Mouse (Mus musculus) intestine, embryonic 16.5 days (tissue): ENCODE results near the gene Tulp2. TPM values are rescaled to one million over a fixed set of nuclear protein-coding genes. Genes with fewer than 3 reads are reported as not detected.
"Not testable (repeated sequence)": the region's sequence is repeated elsewhere in the genome, so short reads cannot be mapped to it uniquely, and the experiment has no call there.

ENCODE experiments used
- ATAC-seq: fragments of 200-750 bp; cut with Nextera tagmentation; 2 replicates; pipeline ENCODE4 v1.8.0; 2017; ENCODE audit warnings: moderate TSS enrichment, moderate library complexity
- H3K27ac ChIP-seq: fragments of 300-500 bp; sonication (generic); 2 replicates; pipeline ENCODE4 v1.5.1; 2014; ENCODE audit warnings: mild to moderate bottlenecking, low read length
- H3K27me3 ChIP-seq: fragments of 300-500 bp; sonication (generic); replicated peaks from 2 replicates; pipeline ENCODE4 v1.6.1; 2014; ENCODE audit warnings: low read length, control low read depth, mixed read lengths; ENCODE audit not compliant: control insufficient read depth, insufficient read depth
- H3K36me3 ChIP-seq: fragments of 300-500 bp; sonication (generic); 2 replicates; pipeline ENCODE4 v1.6.1; 2014; ENCODE audit warnings: low read length, control low read depth; ENCODE audit not compliant: control insufficient read depth, insufficient read depth
- H3K4me1 ChIP-seq: fragments of 300-500 bp; sonication (generic); 2 replicates; pipeline ENCODE4 v1.6.1; 2014; ENCODE audit warnings: low read length, control low read depth, mixed read lengths; ENCODE audit not compliant: control insufficient read depth, insufficient read depth
- H3K4me2 ChIP-seq: fragments of 300-500 bp; sonication (generic); 2 replicates; pipeline ENCODE4 v1.6.1; 2014; ENCODE audit warnings: low read depth, low read length, control low read depth
- H3K4me3 ChIP-seq: fragments of 300-500 bp; sonication (generic); 2 replicates; pipeline ENCODE4 v1.5.1; 2014; ENCODE audit warnings: mild to moderate bottlenecking, low read length
- H3K9ac ChIP-seq: fragments of 300-500 bp; sonication (generic); 2 replicates; pipeline ENCODE4 v1.6.1; 2014; ENCODE audit warnings: low read depth, low read length
- H3K9me3 ChIP-seq: fragments of 300-500 bp; sonication (generic); 2 replicates; pipeline ENCODE4 v1.6.1; 2016; ENCODE audit warnings: low read length, control low read depth; ENCODE audit not compliant: control insufficient read depth
- WGBS: fragments of 180-500 bp; shearing (Covaris S2); extraction: QIAGEN DNeasy Blood & Tissue Kit; methylation state at CpG from one replicate; pipeline ENCODE4 v1.1.7; 2014; 5-methylcytosine and 5-hydroxymethylcytosine counted together
- polyA plus RNA-seq: library from polyadenylated mRNA; unstranded; fragments of >200 nt; fragmentation: Nextera tagmentation; extraction: Ambion mirVana; gene quantifications from 2 replicates; pipeline ENCODE4 v1.2.1, GENCODE M21; 2015

Gene Tulp2
- polyA plus RNA-seq, 1 experiment from 2014 or later, result 0.93 TPM

GRCm38 (mm10) chr7:45480310-45480709 is 1.4 kb upstream of the Tulp2 start:
- not testable (repeated sequence) for H3K27ac ChIP-seq, H3K4me3 ChIP-seq, H3K36me3 ChIP-seq, H3K4me2 ChIP-seq, ATAC-seq, H3K9me3 ChIP-seq, H3K27me3 ChIP-seq, H3K4me1 ChIP-seq, H3K9ac ChIP-seq
- WGBS, result 67% methylated on average over 3 of the region's 4 CpGs

- no peaks in the 10 kb centered on the region for H3K27me3 ChIP-seq
- no peaks in the 10 kb centered on the region for H3K4me1 ChIP-seq
- no peak overlapping the region for H3K4me2 ChIP-seq
- H3K4me3 ChIP-seq, result no peak overlapping the region
- WGBS, result 64% methylated on average over 1 of the region's 1 CpGs
- no peak overlapping the region for H3K27ac ChIP-seq
- no peaks in the 10 kb centered on the region for H3K36me3 ChIP-seq
- no peaks in the 10 kb centered on the region for H3K9me3 ChIP-seq
- no peak overlapping the region for H3K9ac ChIP-seq
- no peak for ATAC-seq
Measured at GRCm38 (mm10) chr7:45482166-45482565, 489 bp downstream of the Tulp2 start.

- not testable (repeated sequence) for H3K9me3 ChIP-seq, H3K36me3 ChIP-seq, H3K4me3 ChIP-seq, ATAC-seq, H3K27me3 ChIP-seq, H3K4me2 ChIP-seq, H3K27ac ChIP-seq, H3K9ac ChIP-seq
- WGBS, result 93% methylated on average over 5 of the region's 5 CpGs
- H3K4me1 ChIP-seq, result peaks cover 12% of the 10 kb centered on the region; the same call in 1 of the 2 replicates
Measured at GRCm38 (mm10) chr7:45484985-45485384, 3.3 kb downstream of the Tulp2 start.

- ATAC-seq, result no peak
- Histone ChIP-seq H3K36me3 (no peaks in the 10 kb centered on the region), H3K27ac (no peak overlapping the region), H3K27me3 (no peaks in the 10 kb centered on the region), H3K4me2 (no peak overlapping the region), H3K4me3 (no peak overlapping the region), H3K9ac (no peak overlapping the region), H3K4me1 (peaks cover 16% of the 10 kb centered on the region), H3K9me3 (no peaks in the 10 kb centered on the region)
- WGBS, result 61% methylated on average over 7 of the region's 7 CpGs
Measured at GRCm38 (mm10) chr7:45486158-45486557, 4.5 kb downstream of the Tulp2 start.

- 85% methylated on average over 12 of the region's 12 CpGs for WGBS
- no peak within 1 kb of the TSS for H3K27ac ChIP-seq
- H3K4me3 ChIP-seq, result no peak within 1 kb of the TSS
- no peaks in the 10 kb centered on the region for H3K36me3 ChIP-seq
- no peak for ATAC-seq
- H3K9ac ChIP-seq, result no peak within 1 kb of the TSS
- H3K9me3 ChIP-seq, result no peaks in the 10 kb centered on the region
- no peak within 1 kb of the TSS for H3K4me2 ChIP-seq
- peaks cover 22% of the 10 kb centered on the region for H3K4me1 ChIP-seq
- no peaks in the 10 kb centered on the region for H3K27me3 ChIP-seq
Measured at GRCm38 (mm10) chr7:45486761-45487415, 5.2 kb downstream of the Tulp2 start, which contains the start of gene Gm45808. Gene Gm45808, minus strand, starts transcription at chr7:45486811.

- Histone ChIP-seq H3K9ac (peak overlapping the region; percentile 74), H3K27ac (peak overlapping the region; percentile 51)
Measured at GRCm38 (mm10) chr7:45487861-45488292, 6.2 kb downstream of the Tulp2 start.

GRCm38 (mm10) chr7:45488293-45489204 is 6.9 kb downstream of the Tulp2 start, which contains the start of gene Dhdh:
Gene Dhdh, minus strand, starts transcription at chr7:45488805.
- Histone ChIP-seq H3K4me1 (peaks cover 22% of the 10 kb centered on the region), H3K27ac (peak within 1 kb of the TSS; percentile 51), H3K4me3 (peak within 1 kb of the TSS; percentile 56), H3K9ac (peak within 1 kb of the TSS; percentile 74), H3K36me3 (peaks cover 3% of the 10 kb centered on the region), H3K27me3 (no peaks in the 10 kb centered on the region), H3K9me3 (no peaks in the 10 kb centered on the region), H3K4me2 (peak within 1 kb of the TSS; percentile 73)
- 11% methylated on average over 38 of the region's 38 CpGs for WGBS
- peak; percentile 66 for ATAC-seq

More at GRCm38 (mm10) chr7:45487861-45488292, 6.2 kb downstream of the Tulp2 start:
- H3K4me2 ChIP-seq, result peak overlapping the region; percentile 73
- H3K27me3 ChIP-seq, result no peaks in the 10 kb centered on the region
- H3K4me3 ChIP-seq, result peak overlapping the region; percentile 56
- no peaks in the 10 kb centered on the region for H3K36me3 ChIP-seq
- no peaks in the 10 kb centered on the region for H3K9me3 ChIP-seq
- peaks cover 22% of the 10 kb centered on the region for H3K4me1 ChIP-seq
- ATAC-seq, result no peak
- WGBS, result 51% methylated on average over 11 of the region's 11 CpGs

- peaks cover 22% of the 10 kb centered on the region for H3K4me1 ChIP-seq
- no peaks in the 10 kb centered on the region for H3K27me3 ChIP-seq
- H3K36me3 ChIP-seq, result peaks cover 12% of the 10 kb centered on the region
- WGBS, result 79% methylated on average over 7 of the region's 7 CpGs
- no peak for ATAC-seq
- no peak overlapping the region for H3K9ac ChIP-seq
- no peak overlapping the region for H3K4me2 ChIP-seq
- no peak overlapping the region for H3K4me3 ChIP-seq
- H3K9me3 ChIP-seq, result no peaks in the 10 kb centered on the region
- no peak overlapping the region for H3K27ac ChIP-seq
Measured at GRCm38 (mm10) chr7:45489578-45489977, 7.9 kb downstream of the Tulp2 start.

- Histone ChIP-seq H3K4me2 (no peak overlapping the region), H3K27ac (no peak overlapping the region), H3K9me3 (no peaks in the 10 kb centered on the region), H3K36me3 (peaks cover 13% of the 10 kb centered on the region), H3K27me3 (no peaks in the 10 kb centered on the region), H3K4me3 (no peak overlapping the region), H3K4me1 (peaks cover 22% of the 10 kb centered on the region), H3K9ac (no peak overlapping the region)
- 38% methylated on average over 9 of the region's 9 CpGs for WGBS
- ATAC-seq, result peak; percentile 32; the same call in 1 of the 2 replicates
Measured at GRCm38 (mm10) chr7:45490822-45491221, 9.1 kb downstream of the Tulp2 start.
